Mouse (Mus musculus) forebrain, embryonic 15.5 days (tissue): ENCODE data around the gene Prrg2. TPM values are rescaled to one million over a fixed set of nuclear protein-coding genes. Genes with fewer than 3 reads are reported as not detected.
A peak's percentile ranks its signal among the peaks of the same experiment; 100 is the strongest.

ENCODE experiments used
- ATAC-seq: fragments of 200-750 bp; cut with Nextera tagmentation; replicated peaks from 2 replicates; pipeline ENCODE4 v1.8.0; 2017; ENCODE audit warnings: mild to moderate bottlenecking, moderate TSS enrichment, moderate library complexity
- H3K27ac ChIP-seq: fragments of 300-500 bp; sonication (generic); replicated peaks from 2 replicates; pipeline ENCODE4 v1.5.1; 2015; ENCODE audit warnings: mild to moderate bottlenecking, inconsistent platforms
- H3K27me3 ChIP-seq: fragments of 300-500 bp; sonication (generic); 2 replicates; pipeline ENCODE4 v1.6.1; 2015; ENCODE audit warnings: inconsistent platforms
- H3K36me3 ChIP-seq: fragments of 300-500 bp; sonication (generic); 2 replicates; pipeline ENCODE4 v1.6.1; 2015; ENCODE audit warnings: mild to moderate bottlenecking, inconsistent platforms
- H3K4me1 ChIP-seq: fragments of 300-500 bp; sonication (generic); 2 replicates; pipeline ENCODE4 v1.6.1; 2015; ENCODE audit warnings: inconsistent platforms
- H3K4me2 ChIP-seq: fragments of 300-500 bp; sonication (generic); replicated peaks from 2 replicates; pipeline ENCODE4 v1.6.1; 2015; ENCODE audit warnings: mild to moderate bottlenecking, inconsistent platforms
- H3K4me3 ChIP-seq: fragments of 300-500 bp; sonication (generic); 2 replicates; pipeline ENCODE4 v1.5.1; 2015; ENCODE audit warnings: mild to moderate bottlenecking, inconsistent platforms
- H3K9ac ChIP-seq: fragments of 300-500 bp; sonication (generic); replicated peaks from 2 replicates; pipeline ENCODE4 v1.6.1; 2015; ENCODE audit warnings: mild to moderate bottlenecking, inconsistent platforms
- H3K9me3 ChIP-seq: fragments of 300-500 bp; sonication (generic); 2 replicates; pipeline ENCODE4 v1.6.1; 2016; ENCODE audit warnings: inconsistent platforms
- WGBS: fragments of 180-500 bp; shearing (Covaris S2); methylation state at CpG from one replicate; pipeline ENCODE4 v1.1.7; 2015; ENCODE audit warnings: mixed read lengths; 5-methylcytosine and 5-hydroxymethylcytosine counted together
- polyA plus RNA-seq: library from polyadenylated mRNA; unstranded; fragments of >200 nt; fragmentation: Nextera tagmentation; extraction: Ambion mirVana; gene quantifications from 2 replicates; pipeline ENCODE4 v1.2.1, GENCODE M21; 2015

The Prrg2 gene
- polyA plus RNA-seq, 1 experiment from 2014 or later = 12.6 TPM

GRCm38 (mm10) chr7:45052181-45052861, 10.2 kb downstream of the Prrg2 start:
- H3K4me3 ChIP-seq = peak overlapping the region; percentile 86
- H3K9ac ChIP-seq = peak overlapping the region; percentile 92
- no peaks in the 10 kb centered on the region for H3K27me3 ChIP-seq
- peak overlapping the region; percentile 100 for H3K27ac ChIP-seq
- peaks cover 30% of the 10 kb centered on the region for H3K4me1 ChIP-seq
- WGBS = under 1% methylated on average over 38 of the region's 38 CpGs
- no peaks in the 10 kb centered on the region for H3K9me3 ChIP-seq
- peak overlapping the region; percentile 94 for H3K4me2 ChIP-seq
- no peak for ATAC-seq
- peaks cover 31% of the 10 kb centered on the region for H3K36me3 ChIP-seq

- ATAC-seq = no peak
- Histone ChIP-seq H3K4me1 (peaks cover 30% of the 10 kb centered on the region), H3K36me3 (peaks cover 38% of the 10 kb centered on the region), H3K4me3 (peak overlapping the region; percentile 86), H3K4me2 (peak overlapping the region; percentile 94), H3K9me3 (no peaks in the 10 kb centered on the region), H3K9ac (peak overlapping the region; percentile 92), H3K27me3 (no peaks in the 10 kb centered on the region), H3K27ac (peak overlapping the region; percentile 100)
- 1% methylated on average over 13 of the region's 13 CpGs for WGBS
Measured at GRCm38 (mm10) chr7:45051601-45051974, 10.9 kb downstream of the Prrg2 start.

- Histone ChIP-seq H3K36me3 (peaks cover 43% of the 10 kb centered on the region), H3K9me3 (no peaks in the 10 kb centered on the region), H3K4me2 (peak overlapping the region; percentile 94), H3K9ac (peak overlapping the region; percentile 92), H3K27me3 (no peaks in the 10 kb centered on the region), H3K4me1 (peaks cover 30% of the 10 kb centered on the region), H3K4me3 (peak overlapping the region; percentile 86), H3K27ac (peak overlapping the region; percentile 100)
- peak; percentile 51 for ATAC-seq
- WGBS = 2% methylated on average over 16 of the region's 16 CpGs
Measured at GRCm38 (mm10) chr7:45050945-45051600, 11.4 kb downstream of the Prrg2 start.

GRCm38 (mm10) chr7:45048923-45049657, 13.4 kb downstream of the Prrg2 start:
- H3K9me3 ChIP-seq = no peaks in the 10 kb centered on the region
- no peak overlapping the region for H3K4me3 ChIP-seq
- no peak for ATAC-seq
- H3K9ac ChIP-seq = no peak overlapping the region
- no peak overlapping the region for H3K4me2 ChIP-seq
- H3K27me3 ChIP-seq = no peaks in the 10 kb centered on the region
- no peak overlapping the region for H3K27ac ChIP-seq
- H3K4me1 ChIP-seq = peaks cover 27% of the 10 kb centered on the region
- H3K36me3 ChIP-seq = peaks cover 62% of the 10 kb centered on the region
- 92% methylated on average over 23 of the region's 23 CpGs for WGBS

GRCm38 (mm10) chr7:45048001-45048890, 14.2 kb downstream of the Prrg2 start:
- no peaks in the 10 kb centered on the region for H3K9me3 ChIP-seq
- H3K4me1 ChIP-seq = peaks cover 22% of the 10 kb centered on the region
- no peak overlapping the region for H3K9ac ChIP-seq
- H3K27ac ChIP-seq = no peak overlapping the region
- H3K4me3 ChIP-seq = no peak overlapping the region
- no peaks in the 10 kb centered on the region for H3K27me3 ChIP-seq
- H3K36me3 ChIP-seq = peaks cover 71% of the 10 kb centered on the region
- 92% methylated on average over 38 of the region's 38 CpGs for WGBS
- no peak overlapping the region for H3K4me2 ChIP-seq
- no peak for ATAC-seq

- no peak overlapping the region for H3K4me3 ChIP-seq
- 96% methylated on average over 14 of the region's 14 CpGs for WGBS
- no peak overlapping the region for H3K4me2 ChIP-seq
- ATAC-seq = no peak
- H3K9ac ChIP-seq = no peak overlapping the region
- H3K9me3 ChIP-seq = no peaks in the 10 kb centered on the region
- peaks cover 78% of the 10 kb centered on the region for H3K36me3 ChIP-seq
- peaks cover 22% of the 10 kb centered on the region for H3K4me1 ChIP-seq
- H3K27me3 ChIP-seq = no peaks in the 10 kb centered on the region
- no peak overlapping the region for H3K27ac ChIP-seq
Measured at GRCm38 (mm10) chr7:45047491-45047890, 15.0 kb downstream of the Prrg2 start.

- H3K4me2 ChIP-seq = no peak overlapping the region
- no peak overlapping the region for H3K9ac ChIP-seq
- no peak for ATAC-seq
- H3K27me3 ChIP-seq = no peaks in the 10 kb centered on the region
- peaks cover 19% of the 10 kb centered on the region for H3K4me1 ChIP-seq
- H3K4me3 ChIP-seq = no peak overlapping the region
- H3K27ac ChIP-seq = no peak overlapping the region
- peaks cover 84% of the 10 kb centered on the region for H3K36me3 ChIP-seq
- WGBS = 97% methylated on average over 26 of the region's 26 CpGs
- no peaks in the 10 kb centered on the region for H3K9me3 ChIP-seq
Measured at GRCm38 (mm10) chr7:45046853-45047350, 15.6 kb downstream of the Prrg2 start.

GRCm38 (mm10) chr7:45045741-45046140, 16.7 kb downstream of the Prrg2 start:
- H3K36me3 ChIP-seq = peaks cover 96% of the 10 kb centered on the region
- no peaks in the 10 kb centered on the region for H3K9me3 ChIP-seq
- no peak for ATAC-seq
- H3K4me1 ChIP-seq = peaks cover 8% of the 10 kb centered on the region
- H3K27ac ChIP-seq = no peak overlapping the region
- WGBS = 93% methylated on average over 22 of the region's 22 CpGs
- H3K4me2 ChIP-seq = no peak overlapping the region
- H3K9ac ChIP-seq = no peak overlapping the region
- H3K4me3 ChIP-seq = no peak overlapping the region
- H3K27me3 ChIP-seq = no peaks in the 10 kb centered on the region

- Histone ChIP-seq H3K9me3 (no peaks in the 10 kb centered on the region), H3K4me3 (no peak overlapping the region), H3K27me3 (no peaks in the 10 kb centered on the region), H3K4me1 (no peaks in the 10 kb centered on the region), H3K36me3 (peaks cover 97% of the 10 kb centered on the region), H3K4me2 (no peak overlapping the region), H3K9ac (no peak overlapping the region), H3K27ac (no peak overlapping the region)
- no peak for ATAC-seq
- WGBS = 96% methylated on average over 14 of the region's 14 CpGs
Measured at GRCm38 (mm10) chr7:45043307-45043706, 19.2 kb downstream of the Prrg2 start.

- 92% methylated on average over 9 of the region's 9 CpGs for WGBS
- no peak for ATAC-seq
- H3K27ac ChIP-seq = no peak overlapping the region
- H3K4me3 ChIP-seq = no peak overlapping the region
- no peak overlapping the region for H3K9ac ChIP-seq
- no peaks in the 10 kb centered on the region for H3K27me3 ChIP-seq
- H3K4me2 ChIP-seq = no peak overlapping the region
- H3K4me1 ChIP-seq = no peaks in the 10 kb centered on the region
- peaks cover 97% of the 10 kb centered on the region for H3K36me3 ChIP-seq
- H3K9me3 ChIP-seq = no peaks in the 10 kb centered on the region
Measured at GRCm38 (mm10) chr7:45040851-45041250, 21.6 kb downstream of the Prrg2 start.

- 96% methylated on average over 9 of the region's 9 CpGs for WGBS
- Histone ChIP-seq H3K27ac (no peak overlapping the region), H3K4me1 (no peaks in the 10 kb centered on the region), H3K27me3 (no peaks in the 10 kb centered on the region), H3K9ac (no peak overlapping the region), H3K4me2 (no peak overlapping the region), H3K36me3 (peaks cover 98% of the 10 kb centered on the region), H3K4me3 (no peak overlapping the region), H3K9me3 (no peaks in the 10 kb centered on the region)
- ATAC-seq = no peak
Measured at GRCm38 (mm10) chr7:45038411-45038810, 24.1 kb downstream of the Prrg2 start.
